Mouse (Mus musculus): ENCODE measurements around the gene Cebpb.
A peak's percentile ranks its signal among the peaks of the same experiment; 100 is the strongest.

The Cebpb gene

DNA sequence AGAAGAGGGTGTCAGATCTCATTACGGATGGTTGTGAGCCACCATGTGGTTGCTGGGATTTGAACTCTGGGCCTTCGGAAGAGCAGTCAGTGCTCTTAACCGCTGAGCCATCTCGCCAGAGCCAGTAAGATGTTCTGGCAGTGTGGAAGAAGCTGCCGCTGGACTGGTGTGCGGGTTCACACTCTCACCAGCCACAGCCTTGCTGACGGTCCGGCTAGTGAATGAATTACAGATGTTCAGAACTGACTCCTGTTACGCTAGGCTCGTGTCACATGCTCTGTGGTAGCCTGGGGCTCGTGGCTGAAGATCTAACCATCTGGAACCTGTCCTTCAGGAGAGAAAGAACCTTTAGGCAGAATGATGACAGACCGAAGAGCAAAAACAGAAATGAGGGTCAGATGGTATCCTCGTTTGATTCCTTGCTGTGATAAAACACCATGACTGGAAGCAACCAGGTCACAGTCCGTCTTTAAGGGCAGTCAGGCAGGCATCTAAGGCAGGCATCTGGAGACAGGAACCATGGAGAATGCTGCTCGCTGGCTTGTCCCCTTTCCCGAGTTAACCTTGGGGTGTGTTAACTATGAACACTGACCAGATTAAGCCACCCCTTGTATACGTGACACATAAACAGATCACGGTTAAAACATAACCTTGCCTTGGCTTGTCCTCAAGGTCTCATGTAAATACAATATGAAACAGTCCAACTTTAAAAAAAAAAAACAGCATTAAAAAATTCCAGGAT lies 22.6 kb upstream of the Cebpb start:
- DNase-seq (ENCODE audit: low spot score in 2 of 2), result no peak

DNA sequence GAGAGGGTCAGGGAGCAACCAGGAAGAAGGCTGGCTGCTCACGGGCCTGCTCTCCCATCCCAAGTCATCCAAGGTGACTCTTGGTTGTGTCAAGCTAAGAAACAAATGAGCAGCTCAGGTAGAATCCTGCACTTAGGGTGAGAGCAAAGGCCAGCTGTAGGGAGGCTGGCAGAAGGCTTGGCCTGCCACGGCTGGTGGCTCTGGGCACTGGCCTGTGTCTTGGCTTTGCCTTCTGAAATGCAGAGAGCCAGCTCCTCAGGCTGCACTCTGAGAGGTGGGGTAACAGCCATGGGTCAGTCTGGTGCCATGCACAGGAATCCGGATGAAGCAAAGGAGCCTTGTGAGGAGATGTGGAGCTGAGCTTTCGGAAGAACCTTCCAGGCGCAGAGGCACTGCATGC lies 20.3 kb upstream of the Cebpb start:
- DNase-seq (ENCODE audit: low spot score in 2 of 2), result no peak

- DNase-seq (ENCODE audit: low spot score in 2 of 2), result no peak
These were observed 19.3 kb upstream of the Cebpb start for GRCm38 (mm10) chr2:167669398-167669797.

- no peak for DNase-seq (ENCODE audit: low spot score in 2 of 2)
These were observed 17.5 kb upstream of the Cebpb start for GRCm38 (mm10) chr2:167671101-167671633.

DNA sequence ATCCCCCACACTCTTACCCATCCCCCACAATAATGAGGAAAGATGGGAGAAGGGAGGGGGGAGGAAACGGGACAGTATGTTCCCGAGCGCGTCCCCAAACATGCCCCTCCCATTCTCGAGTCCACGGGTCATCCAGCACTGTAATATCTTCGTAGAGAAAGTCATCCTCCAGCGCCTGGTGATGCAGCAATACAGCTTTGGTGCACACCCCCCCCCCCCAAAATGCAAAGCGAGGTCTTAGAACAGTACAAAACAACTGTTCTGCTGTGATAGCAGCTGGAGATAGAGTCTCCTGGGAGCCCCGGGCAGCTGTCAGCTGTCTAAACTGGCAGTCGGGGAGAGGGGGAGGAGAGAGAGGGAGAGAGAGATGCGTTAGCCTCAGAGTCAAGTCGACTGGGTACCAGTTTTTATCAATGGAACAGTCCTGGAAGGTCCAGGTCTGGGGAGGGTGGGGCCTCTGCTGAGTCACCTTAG lies 16.5 kb upstream of the Cebpb start:
- DNase-seq (ENCODE audit: low spot score in 2 of 2), result peak in 1 of 2 experiments; percentile 74

GRCm38 (mm10) chr2:167675120-167675909 lies 13.4 kb upstream of the Cebpb start:
- DNase-seq (ENCODE audit: low spot score in 2 of 2), result peak in 1 of 2 experiments; percentile 64

- peak in 1 of 2 experiments; percentile 71 for DNase-seq (ENCODE audit: low spot score in 2 of 2)
These were observed 10.1 kb upstream of the Cebpb start for GRCm38 (mm10) chr2:167678600-167678999.

DNA sequence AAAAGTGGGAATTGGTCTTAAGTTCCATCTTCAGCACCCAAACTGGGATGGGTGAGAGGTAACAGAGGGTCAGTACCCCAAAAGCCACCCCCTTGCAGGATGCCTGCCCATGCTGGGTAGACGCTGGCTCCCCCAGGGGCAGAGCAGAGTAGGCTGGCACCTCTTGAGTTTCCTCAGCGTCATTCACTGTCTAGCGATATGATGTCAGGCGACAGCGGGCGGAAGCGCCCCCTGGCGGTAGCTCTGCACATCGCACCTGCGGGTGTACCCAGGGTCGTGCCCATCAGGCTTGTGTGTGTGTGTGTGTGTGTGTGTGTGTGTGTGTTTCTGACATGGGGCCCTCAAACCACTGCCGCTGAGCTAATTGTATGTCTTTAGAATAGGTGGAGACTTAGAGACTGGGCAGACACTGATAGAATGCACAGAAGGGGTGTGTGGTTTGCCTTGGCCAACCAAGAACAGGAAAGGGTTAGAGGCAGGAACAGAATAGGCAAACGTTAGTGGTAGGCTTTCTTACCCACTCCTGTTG lies 8.7 kb upstream of the Cebpb start:
- DNase-seq (ENCODE audit: low spot score in 2 of 2), result peak; percentile 93

GRCm38 (mm10) chr2:167680657-167681056 lies 8.1 kb upstream of the Cebpb start:
- peak; percentile 68 to 85 for DNase-seq (ENCODE audit: low spot score in 2 of 2)

GRCm38 (mm10) chr2:167683721-167684120 lies 5.0 kb upstream of the Cebpb start:
- DNase-seq (ENCODE audit: low spot score in 2 of 2), result no peak

DNA sequence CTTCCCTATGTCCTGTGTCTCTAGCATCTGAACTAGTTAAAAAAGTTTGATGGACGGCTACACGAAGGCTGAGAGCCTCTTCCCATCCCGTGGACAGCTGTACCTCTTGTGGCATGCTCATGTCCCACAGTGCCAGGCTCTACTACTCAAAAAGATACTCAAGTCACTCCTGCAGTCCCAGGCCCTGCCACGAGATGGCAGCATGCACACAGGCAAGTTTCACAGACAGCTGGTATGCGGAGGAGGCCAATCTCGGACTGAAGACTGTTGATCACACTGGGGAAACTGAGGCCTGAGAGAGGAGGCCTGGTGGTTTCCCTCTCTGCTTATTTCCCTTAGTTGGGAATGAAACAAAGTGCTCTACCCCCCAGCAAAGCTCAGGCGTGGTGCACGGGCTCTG lies 3.6 kb upstream of the Cebpb start:
- DNase-seq (ENCODE audit: low spot score in 2 of 2), result peak; percentile 94 to 96

- DNase-seq (ENCODE audit: low spot score in 2 of 2), result peak in 1 of 2 experiments; percentile 16
These were observed 2.9 kb upstream of the Cebpb start for GRCm38 (mm10) chr2:167685865-167686264.

- DNase-seq (ENCODE audit: low spot score in 2 of 2), result peak in 1 of 2 experiments; percentile 34
These were observed 2.1 kb upstream of the Cebpb start for GRCm38 (mm10) chr2:167686382-167687249.

- DNase-seq (ENCODE audit: low spot score in 2 of 2), result no peak
These were observed 1.5 kb upstream of the Cebpb start for GRCm38 (mm10) chr2:167687250-167687586.

DNA sequence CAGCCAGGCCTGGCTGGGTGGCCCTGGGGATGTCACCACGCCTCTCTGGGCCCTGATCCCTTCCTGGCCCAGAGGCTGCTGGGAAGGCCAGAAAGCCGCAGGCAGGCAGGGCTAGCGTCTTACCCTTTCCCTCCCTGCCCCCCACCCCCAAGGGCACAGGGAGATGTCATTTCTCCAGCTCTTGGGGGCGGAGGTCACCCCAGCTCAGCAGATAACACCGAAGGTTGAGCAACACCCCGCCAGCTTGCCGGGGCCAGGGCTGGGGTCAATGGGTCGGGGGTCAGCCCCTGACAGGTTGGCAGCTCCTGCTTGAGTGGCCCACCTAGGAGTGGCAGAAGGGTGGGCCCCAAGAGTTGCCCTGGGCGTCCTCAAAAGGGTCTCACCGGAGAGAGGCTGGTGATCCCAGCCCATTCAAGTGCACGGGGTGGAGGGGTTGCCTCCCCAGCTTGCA lies 1.0 kb upstream of the Cebpb start:
- no peak for DNase-seq (ENCODE audit: low spot score in 2 of 2)

GRCm38 (mm10) chr2:167688126-167688497 lies 603 bp upstream of the Cebpb start:
- DNase-seq (ENCODE audit: low spot score in 2 of 2), result no peak

DNA sequence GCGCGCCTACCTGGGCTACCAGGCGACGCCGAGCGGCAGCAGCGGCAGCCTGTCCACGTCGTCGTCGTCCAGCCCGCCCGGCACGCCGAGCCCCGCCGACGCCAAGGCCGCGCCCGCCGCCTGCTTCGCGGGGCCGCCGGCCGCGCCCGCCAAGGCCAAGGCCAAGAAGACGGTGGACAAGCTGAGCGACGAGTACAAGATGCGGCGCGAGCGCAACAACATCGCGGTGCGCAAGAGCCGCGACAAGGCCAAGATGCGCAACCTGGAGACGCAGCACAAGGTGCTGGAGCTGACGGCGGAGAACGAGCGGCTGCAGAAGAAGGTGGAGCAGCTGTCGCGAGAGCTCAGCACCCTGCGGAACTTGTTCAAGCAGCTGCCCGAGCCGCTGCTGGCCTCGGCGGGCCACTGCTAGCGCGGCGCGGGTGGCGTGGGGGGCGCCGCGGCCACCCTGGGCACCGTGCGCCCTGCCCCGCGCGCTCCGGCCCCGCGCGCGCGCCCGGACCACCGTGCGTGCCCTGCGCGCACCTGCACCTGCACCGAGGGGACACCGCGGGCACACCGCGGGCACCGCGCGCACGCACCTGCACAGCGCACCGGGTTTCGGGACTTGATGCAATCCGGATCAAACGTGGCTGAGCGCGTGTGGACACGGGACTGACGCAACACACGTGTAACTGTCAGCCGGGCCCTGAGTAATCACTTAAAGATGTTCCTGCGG lies 945 bp downstream of the Cebpb start, which contains the start of gene Tmem189:
Tmem189 (minus strand) TSS at position 322 of the 718 bp plus-strand sequence.
- DNase-seq (ENCODE audit: low spot score in 2 of 2), result peak; percentile 68 to 74

DNA sequence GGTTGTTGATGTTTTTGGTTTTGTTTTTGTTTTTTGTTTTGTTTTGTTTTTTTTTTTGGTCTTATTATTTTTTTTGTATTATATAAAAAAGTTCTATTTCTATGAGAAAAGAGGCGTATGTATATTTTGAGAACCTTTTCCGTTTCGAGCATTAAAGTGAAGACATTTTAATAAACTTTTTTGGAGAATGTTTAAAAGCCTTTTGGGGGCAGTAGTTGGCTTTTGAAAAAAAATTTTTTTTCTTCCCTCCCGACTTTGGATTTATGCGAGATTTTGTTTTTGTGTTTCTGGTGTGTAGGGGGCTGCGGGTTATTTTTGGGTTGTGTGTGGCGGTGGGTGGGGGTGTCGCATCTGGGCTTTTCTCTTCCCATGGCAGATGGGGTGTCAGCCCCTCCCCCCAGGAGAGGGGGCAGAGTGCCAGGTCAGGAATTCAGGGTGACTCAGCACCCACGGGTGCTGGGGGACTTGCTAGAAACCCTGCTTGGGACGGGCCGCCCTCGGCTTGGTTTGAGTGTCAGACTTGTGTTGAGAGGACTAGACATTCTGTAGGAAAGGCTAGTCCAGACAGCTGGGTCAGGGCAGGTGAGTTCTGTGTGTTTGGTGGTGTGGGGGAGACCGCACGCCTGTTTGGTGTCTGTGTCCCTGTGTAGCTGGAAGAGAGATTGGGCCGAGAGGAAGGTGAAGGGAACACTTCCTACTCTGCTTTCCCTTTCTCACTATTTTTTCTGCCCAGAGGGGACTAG lies 1.7 kb downstream of the Cebpb start:
- DNase-seq (ENCODE audit: low spot score in 2 of 2), result no peak

DNA sequence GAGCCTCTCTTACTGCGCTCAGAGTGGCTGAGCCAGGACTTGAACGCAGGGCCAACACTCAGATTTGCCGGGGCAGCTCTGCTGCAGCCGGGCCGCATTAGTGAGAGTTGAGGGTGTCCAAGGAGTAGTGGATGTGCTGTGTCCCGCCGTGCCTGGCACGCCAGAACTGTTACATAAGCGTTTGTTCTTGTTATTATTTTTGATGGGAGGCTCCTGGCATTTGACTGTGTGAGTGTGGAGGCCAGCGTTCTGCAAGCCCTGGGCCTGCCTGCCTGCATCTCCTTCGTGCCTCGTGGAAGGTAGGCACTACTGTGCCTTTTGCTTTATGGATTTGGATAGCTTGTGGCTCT lies 2.2 kb downstream of the Cebpb start:
- DNase-seq (ENCODE audit: low spot score in 2 of 2), result no peak

- no peak for DNase-seq (ENCODE audit: low spot score in 2 of 2)
These were observed 2.7 kb downstream of the Cebpb start for GRCm38 (mm10) chr2:167691410-167691809.
